ENCODE assay signal across 10 mouse cellular contexts in genomic region chr8:46546431-46547176, GRCm38 (mm10). TPM values are rescaled to one million over a fixed set of nuclear protein-coding genes. Genes with fewer than 3 reads are reported as not detected.
DNase-seq lines count a peak whose midpoint lies in the region; ATAC-seq and TF ChIP-seq lines count a peak whose summit lies in the region.
"Had no signal": no experiment of that assay in that cellular context is flagged by ENCODE, and none has a peak within 500 bp of the region (broad histone marks: within the 10 kb centered on the region; RNA-seq: fewer than 3 reads in every experiment).

No protein-coding gene starts in this region.

- H3K27me3 ChIP-seq in heart, postnatal 0 days (ENCODE audit: control insufficient read depth, insufficient read depth, low read length), result no peaks in the 10 kb centered on the region
- no peaks in the 10 kb centered on the region for H3K27me3 ChIP-seq in liver, embryonic 15.5 days
- no peaks in the 10 kb centered on the region for H3K27me3 ChIP-seq in midbrain, embryonic 13.5 days
- H3K27me3 ChIP-seq: embryonic facial prominence, embryonic 15.5 days; midbrain, embryonic 12.5 days had no signal

- ATAC-seq in heart, postnatal 0 days (ENCODE audit: insufficient read depth, low read depth), result no peak; the same call in 1 of the 2 replicates
- peak; percentile 84 for ATAC-seq in liver, embryonic 15.5 days (ENCODE audit: insufficient read depth)
- ATAC-seq in midbrain, embryonic 13.5 days, result no peak
- no peak for ATAC-seq in monocyte, adult 5-6 weeks (replicated peaks; ENCODE audit: insufficient number of reproducible peaks, low FRiP score, low TSS enrichment, poor library complexity, severe bottlenecking)

- H3K9ac ChIP-seq in heart, postnatal 0 days (replicated peaks; ENCODE audit: low read depth, low read length), result no peak overlapping the region
- H3K9ac ChIP-seq in liver, embryonic 15.5 days, result peak overlapping the region; percentile 55
- H3K9ac ChIP-seq in midbrain, embryonic 13.5 days (replicated peaks), result no peak overlapping the region
- H3K9ac ChIP-seq: embryonic facial prominence, embryonic 15.5 days; midbrain, embryonic 12.5 days had no signal

- intact Hi-C loops in gastrocnemius, adult 2 months (cut with DNase I), result loop anchor here (1.0 to 5.0 kb wide), 3 partner anchors 74 to 359 kb away; partner anchors contain the start of gene Acsl1

- no peak overlapping the region for H3K4me3 ChIP-seq in gastrocnemius, adult 2 months
- H3K4me3 ChIP-seq in heart, postnatal 0 days (ENCODE audit: low read depth, low read length), result no peak overlapping the region
- H3K4me3 ChIP-seq in liver, embryonic 15.5 days (replicated peaks), result peak overlapping the region; percentile 38
- H3K4me3 ChIP-seq in midbrain, embryonic 13.5 days (replicated peaks), result no peak overlapping the region
- H3K4me3 ChIP-seq: embryonic facial prominence, embryonic 15.5 days; midbrain, embryonic 12.5 days had no signal

- H3K4me2 ChIP-seq in heart, postnatal 0 days (ENCODE audit: low read depth, low read length), result peak overlapping the region; percentile 16; the same call in 1 of the 2 replicates
- peak overlapping the region; percentile 65 for H3K4me2 ChIP-seq in liver, embryonic 15.5 days
- H3K4me2 ChIP-seq in midbrain, embryonic 13.5 days (replicated peaks), result no peak overlapping the region
- H3K4me2 ChIP-seq: embryonic facial prominence, embryonic 15.5 days; midbrain, embryonic 12.5 days had no signal

- H3K27ac ChIP-seq in gastrocnemius, adult 2 months, result peak overlapping the region; percentile 72
- H3K27ac ChIP-seq in heart, postnatal 0 days (ENCODE audit: low read depth), result peak overlapping the region; percentile 71
- H3K27ac ChIP-seq in liver, embryonic 15.5 days (replicated peaks), result peak overlapping the region; percentile 95
- H3K27ac ChIP-seq in midbrain, embryonic 13.5 days, result no peak overlapping the region
- H3K27ac ChIP-seq: embryonic facial prominence, embryonic 15.5 days; midbrain, embryonic 12.5 days had no signal

- WGBS in heart, postnatal 0 days, result 48% methylated on average over 11 of the region's 11 CpGs
- 29% methylated on average over 11 of the region's 11 CpGs for WGBS in liver, embryonic 15.5 days (ENCODE audit: insufficient replicate concordance)
- 81% methylated on average over 11 of the region's 11 CpGs for WGBS in midbrain, embryonic 13.5 days

- TF ChIP-seq EP300 in heart, postnatal 0 days (IDR thresholded peaks at IDR 0.05; ENCODE audit: low read depth), result no peak

- no peaks in the 10 kb centered on the region for H3K36me3 ChIP-seq in heart, postnatal 0 days (replicated peaks; ENCODE audit: control insufficient read depth, insufficient read depth, low read length)
- H3K36me3 ChIP-seq in liver, embryonic 15.5 days (replicated peaks), result no peaks in the 10 kb centered on the region
- no peaks in the 10 kb centered on the region for H3K36me3 ChIP-seq in midbrain, embryonic 13.5 days
- H3K36me3 ChIP-seq: embryonic facial prominence, embryonic 15.5 days; midbrain, embryonic 12.5 days had no signal

- H3K4me1 ChIP-seq in heart, postnatal 0 days (ENCODE audit: control insufficient read depth, insufficient read depth), result peaks cover 20% of the 10 kb centered on the region
- peaks cover 79% of the 10 kb centered on the region for H3K4me1 ChIP-seq in liver, embryonic 15.5 days (replicated peaks)
- 0 out of 2 replicates have a peak, but pooled peaks cover 3% of the 10 kb centered on the region for H3K4me1 ChIP-seq in midbrain, embryonic 13.5 days (replicated peaks)
- H3K4me1 ChIP-seq: midbrain, embryonic 12.5 days had no signal

- peak; percentile 62 for DNase-seq in gastrocnemius, adult 2 months
- DNase-seq in gastrocnemius, adult 8-10 months (ENCODE audit: low spot score in 2 of 2), result no peak
- DNase-seq in adrenal gland, adult 2 months, result peak; percentile 68
- DNase-seq in heart, postnatal 0 days (ENCODE audit: low spot score), result no peak
- no peak for DNase-seq in layer of hippocampus, postnatal 36 days

- peak; percentile 4; the same call in 1 of the 2 replicates for TF ChIP-seq CTCF in gastrocnemius, adult 2 months (IDR thresholded peaks at IDR 0.05)
- no peak for TF ChIP-seq CTCF in heart, postnatal 0 days (IDR thresholded peaks at IDR 0.05; ENCODE audit: low read depth)

- H3K9me3 ChIP-seq in heart, postnatal 0 days (replicated peaks; ENCODE audit: control insufficient read depth, low read length), result no peaks in the 10 kb centered on the region
- no peaks in the 10 kb centered on the region for H3K9me3 ChIP-seq in liver, embryonic 15.5 days (replicated peaks)
- H3K9me3 ChIP-seq in midbrain, embryonic 13.5 days, result no peaks in the 10 kb centered on the region
- H3K9me3 ChIP-seq: embryonic facial prominence, embryonic 15.5 days; midbrain, embryonic 12.5 days had no signal

RNA-seq across cellular contexts. Expression of gene Cenpu, which starts 5.2 kb away (rescaled TPM):
- under 1 TPM in 1 of 2 experiments, not detected in 1; 0.31 TPM for total RNA-seq in gastrocnemius, adult 2 months (2021)
- total RNA-seq in gastrocnemius, adult 8-10 months (2022), result under 1 TPM in 2 of 4 experiments, not detected in 2; 0.19 to 0.29 TPM
- 1 to 10 TPM; 1.1 to 1.9 TPM for total RNA-seq in adrenal gland, adult 2 months (2021)
- polyA plus RNA-seq in adrenal gland, adult 2 months (2012; rRNA removed), result 0.51 and 1.4 TPM in 2 replicates
- 1.1 and 2.4 TPM in 2 replicates for total RNA-seq in heart, postnatal 0 days (2014; rRNA removed; ENCODE audit: low replicate concordance)
- 4.3 and 5.3 TPM in 2 replicates for polyA plus RNA-seq in heart, postnatal 0 days (2015; fragmentation: Nextera tagmentation; extraction: Ambion mirVana)
- polyA plus RNA-seq in liver, embryonic 15.5 days (2015; fragmentation: Nextera tagmentation; extraction: Ambion mirVana), result 13.9 and 14.7 TPM in 2 replicates
- 13.6 and 13.8 TPM in 2 replicates for polyA plus RNA-seq in midbrain, embryonic 13.5 days (2015; fragmentation: Nextera tagmentation; extraction: Ambion mirVana)
- total RNA-seq in layer of hippocampus, postnatal 36 days (2021), result 1 to 10 TPM; 1.2 to 4.0 TPM
- 1.4 to 12.8 TPM (median 5.1 TPM) in 3 replicates for total RNA-seq in monocyte, adult 5-6 weeks (2017)

Comparison
In these comparisons a context has a peak if more than half of its experiments do, and no peak if none do; other contexts are left out.
1. DNase-seq: peak in gastrocnemius, adult 2 months (single experiment) and adrenal gland, adult 2 months (single experiment); none in gastrocnemius, adult 8-10 months (0 of 2), heart, postnatal 0 days (single experiment) and layer of hippocampus, postnatal 36 days (0 of 2).